30 mouse cellular contexts compared by ENCODE assay signal in the genomic region with DNA sequence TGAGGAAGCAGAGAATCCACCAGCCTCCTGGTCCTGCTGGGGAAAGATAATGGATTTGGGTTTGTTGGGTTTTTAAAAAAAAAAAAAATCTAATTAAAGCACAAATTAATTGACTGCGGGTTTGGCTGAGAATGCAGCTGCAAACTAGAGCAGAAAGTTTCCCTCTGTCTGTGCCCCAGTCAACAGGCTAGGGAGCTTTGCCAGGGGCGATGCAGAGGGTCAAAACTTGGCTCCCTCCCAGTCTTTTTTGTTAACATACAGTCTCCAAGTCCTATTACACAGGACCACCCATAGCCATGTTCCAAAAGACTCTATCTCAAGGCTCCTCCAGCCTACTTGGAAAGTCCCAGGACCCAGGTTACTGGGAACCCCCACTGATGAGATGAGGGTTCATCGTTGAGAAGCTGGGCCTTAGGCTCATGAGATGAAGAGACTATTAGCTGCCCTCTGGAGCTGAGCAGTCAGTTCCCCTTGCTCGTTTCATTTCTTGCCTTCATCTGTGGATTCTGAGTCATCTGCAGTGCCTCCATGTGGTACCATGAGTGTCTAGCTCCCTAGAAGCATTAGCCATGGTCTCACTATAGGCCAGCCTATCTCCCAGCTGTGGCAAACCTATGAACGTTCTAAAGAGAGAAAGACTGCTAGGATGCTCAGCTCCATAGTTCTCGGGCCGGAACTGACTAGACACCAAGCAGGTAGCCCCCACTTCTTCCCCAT. TPM values are rescaled to one million over a fixed set of nuclear protein-coding genes. Genes with fewer than 3 reads are reported as not detected.
A peak's percentile ranks its signal among the peaks of the same experiment; 100 is the strongest.
DNase-seq lines count a peak whose midpoint lies in the region; ATAC-seq and TF ChIP-seq lines count a peak whose summit lies in the region.
"Had no signal": no experiment of that assay in that cellular context is flagged by ENCODE, and none has a peak within 500 bp of the region (broad histone marks: within the 10 kb centered on the region; RNA-seq: fewer than 3 reads in every experiment).

No protein-coding gene starts in this region.

- H3K36me3 ChIP-seq in forebrain, postnatal 0 days (ENCODE audit: insufficient read depth) = peaks cover 37% of the 10 kb centered on the region
- peaks cover 86% of the 10 kb centered on the region for H3K36me3 ChIP-seq in forebrain, embryonic 10.5 days (replicated peaks)

- no peak overlapping the region for H3K27ac ChIP-seq in forebrain, postnatal 0 days (ENCODE audit: low read depth, low read length)
- no peak overlapping the region for H3K27ac ChIP-seq in forebrain, embryonic 10.5 days
- no peak overlapping the region for H3K27ac ChIP-seq in layer of hippocampus, adult 2 months
- H3K27ac ChIP-seq: embryonic facial prominence, embryonic 13.5 days; hindbrain, embryonic 12.5 days; kidney, embryonic 15.5 days; limb, embryonic 12.5 days; macrophage; midbrain, embryonic 15.5 days; neural tube, embryonic 15.5 days had no signal

- peaks cover 8% of the 10 kb centered on the region for H3K4me1 ChIP-seq in forebrain, postnatal 0 days (ENCODE audit: insufficient read depth)
- peaks cover 19% of the 10 kb centered on the region for H3K4me1 ChIP-seq in forebrain, embryonic 10.5 days
- H3K4me1 ChIP-seq: embryonic facial prominence, embryonic 13.5 days; limb, embryonic 12.5 days had no signal

- H3K9me3 ChIP-seq in forebrain, postnatal 0 days (ENCODE audit: low read length) = no peaks in the 10 kb centered on the region
- H3K9me3 ChIP-seq in forebrain, embryonic 10.5 days = no peaks in the 10 kb centered on the region
- H3K9me3 ChIP-seq: embryonic facial prominence, embryonic 13.5 days; hindbrain, embryonic 12.5 days; kidney, embryonic 15.5 days; limb, embryonic 12.5 days; midbrain, embryonic 15.5 days; neural tube, embryonic 15.5 days had no signal

- no peak overlapping the region for H3K9ac ChIP-seq in forebrain, postnatal 0 days
- H3K9ac ChIP-seq: embryonic facial prominence, embryonic 13.5 days; hindbrain, embryonic 12.5 days; kidney, embryonic 15.5 days; limb, embryonic 12.5 days; midbrain, embryonic 15.5 days; neural tube, embryonic 15.5 days had no signal

- WGBS in forebrain, postnatal 0 days = 67% methylated on average over 7 of the region's 7 CpGs
- 90% methylated on average over 7 of the region's 7 CpGs for WGBS in forebrain, embryonic 10.5 days

- no peak for DNase-seq in forebrain, postnatal 0 days
- DNase-seq in forebrain, embryonic 10.5 days (ENCODE audit: extremely low spot score, low spot score) = no peak
- no peak for DNase-seq in layer of hippocampus, adult 2 months (ENCODE audit: low spot score in 2 of 2)
- DNase-seq in layer of hippocampus, adult 18-20 months (ENCODE audit: low spot score in 2 of 2) = no peak
- DNase-seq in 3T3-L1 (ENCODE audit: low read depth, low spot score) (peak; percentile 20), NIH3T3 (ENCODE audit: low read depth) (peak; percentile 26), adipocyte (ENCODE audit: low spot score) (no peak)
- DNase-seq: adrenal gland, postnatal 36 days; cerebellum, adult 9-10 months; gastrocnemius, postnatal 36 days; heart, adult 18-20 months; heart, postnatal 36 days; kidney, adult 18-20 months; kidney, postnatal 4 days; layer of hippocampus, adult 9-11 months; right cerebral cortex, postnatal 25 days; thymus, adult 18-20 months; thymus, postnatal 25 days had no signal

- ATAC-seq in forebrain, postnatal 0 days = no peak
- ATAC-seq in activated CD4-positive, CD25-positive, alpha-beta regulatory T cell, adult 4 months = no peak
- ATAC-seq: forebrain, embryonic 16.5 days; midbrain, embryonic 15.5 days; Patski had no signal

- no peak overlapping the region for H3K4me3 ChIP-seq in forebrain, postnatal 0 days (ENCODE audit: low read depth, low read length)
- no peak overlapping the region for H3K4me3 ChIP-seq in forebrain, embryonic 10.5 days
- no peak overlapping the region for H3K4me3 ChIP-seq in layer of hippocampus, adult 2 months
- H3K4me3 ChIP-seq: embryonic facial prominence, embryonic 13.5 days; hindbrain, embryonic 12.5 days; kidney, embryonic 15.5 days; limb, embryonic 12.5 days; midbrain, embryonic 15.5 days; neural tube, embryonic 15.5 days had no signal

- peak; percentile 23 for TF ChIP-seq CTCF in forebrain, postnatal 0 days (IDR thresholded peaks at IDR 0.05; ENCODE audit: low read depth)
- peak; percentile 59 for TF ChIP-seq CTCF in layer of hippocampus, adult 2 months (conservative IDR thresholded peaks at IDR 0.05)

- no peak overlapping the region for H3K4me2 ChIP-seq in forebrain, postnatal 0 days (ENCODE audit: low read depth)
- H3K4me2 ChIP-seq: embryonic facial prominence, embryonic 13.5 days; heart, embryonic 11.5 days; hindbrain, embryonic 12.5 days; kidney, embryonic 15.5 days; limb, embryonic 12.5 days; liver, embryonic 11.5 days; midbrain, embryonic 15.5 days; neural tube, embryonic 15.5 days had no signal

- no peaks in the 10 kb centered on the region for H3K27me3 ChIP-seq in forebrain, postnatal 0 days (ENCODE audit: insufficient read depth, low read length)
- no peaks in the 10 kb centered on the region for H3K27me3 ChIP-seq in forebrain, embryonic 10.5 days (ENCODE audit: poor library complexity, severe bottlenecking)
- H3K27me3 ChIP-seq: embryonic facial prominence, embryonic 13.5 days; hindbrain, embryonic 12.5 days; kidney, embryonic 15.5 days; limb, embryonic 12.5 days; midbrain, embryonic 15.5 days; neural tube, embryonic 15.5 days; Patski had no signal

RNA-seq across cellular contexts. Expression of gene Lrrc4, which starts 55.3 kb away (rescaled TPM):
- 32.9 and 37.1 TPM in 2 replicates for total RNA-seq in forebrain, postnatal 0 days (2014; rRNA removed)
- 4.0 and 5.4 TPM in 2 replicates for polyA plus RNA-seq in forebrain, postnatal 0 days (2015; fragmentation: Nextera tagmentation; extraction: Ambion mirVana)
- 1.8 and 2.0 TPM in 2 replicates for polyA plus RNA-seq in forebrain, embryonic 10.5 days (2016; fragmentation: Nextera tagmentation; extraction: Ambion mirVana)
- 10 to 100 TPM; 96.2 to 98.8 TPM for total RNA-seq in layer of hippocampus, adult 2 months (2021)
- 100 to 1,000 TPM in 1 of 2 experiments, 10 to 100 TPM in 1; 97.7 to 101 TPM for total RNA-seq in layer of hippocampus, adult 18-20 months (2021)
- under 1 TPM; 0.37 to 0.42 TPM for polyA plus RNA-seq in activated CD4-positive, CD25-positive, alpha-beta regulatory T cell, adult 4 months (2017; shearing (Covaris generic))
- polyA plus RNA-seq: Patski had no signal

Comparison
In these comparisons a context has a peak if more than half of its experiments do, and no peak if none do; other contexts are left out.
1. DNase-seq: peak in 3T3-L1 (single experiment) and NIH3T3 (single experiment); none in forebrain, postnatal 0 days (single experiment), forebrain, embryonic 10.5 days (single experiment), layer of hippocampus, adult 2 months (0 of 2), layer of hippocampus, adult 18-20 months (0 of 2) and adipocyte (single experiment).